Mouse (Mus musculus) lung, embryonic 16.5 days (tissue): ENCODE data around the gene Six3. TPM values are rescaled to one million over a fixed set of nuclear protein-coding genes. Genes with fewer than 3 reads are reported as not detected.

Experiments
- ATAC-seq: fragments of 200-750 bp; cut with Nextera tagmentation; 2 replicates; pipeline ENCODE4 v1.8.0; 2017; ENCODE audit warnings: low read depth, mild to moderate bottlenecking, moderate library complexity
- H3K27ac ChIP-seq: fragments of 300-500 bp; sonication (generic); 2 replicates; pipeline ENCODE4 v1.5.1; 2014; ENCODE audit warnings: mild to moderate bottlenecking, control low read depth, low read length
- H3K27me3 ChIP-seq: fragments of 300-500 bp; sonication (generic); 2 replicates; pipeline ENCODE4 v1.6.1; 2014; ENCODE audit warnings: low read depth, low read length, mixed read lengths; ENCODE audit not compliant: control insufficient read depth, insufficient read depth
- H3K36me3 ChIP-seq: fragments of 300-500 bp; sonication (generic); 2 replicates; pipeline ENCODE4 v1.6.1; 2014; ENCODE audit warnings: low read length; ENCODE audit not compliant: control insufficient read depth, insufficient read depth
- H3K4me1 ChIP-seq: fragments of 300-500 bp; sonication (generic); replicated peaks from 2 replicates; pipeline ENCODE4 v1.6.1; 2014; ENCODE audit warnings: low read length, mixed read lengths; ENCODE audit not compliant: control insufficient read depth, insufficient read depth
- H3K4me2 ChIP-seq: fragments of 300-500 bp; sonication (generic); 2 replicates; pipeline ENCODE4 v1.6.1; 2014; ENCODE audit warnings: low read depth, low read length, control low read depth
- H3K4me3 ChIP-seq: fragments of 300-500 bp; sonication (generic); 2 replicates; pipeline ENCODE4 v1.5.1; 2014; ENCODE audit warnings: mild to moderate bottlenecking, low read length, control low read depth
- H3K9ac ChIP-seq: fragments of 300-500 bp; sonication (generic); 2 replicates; pipeline ENCODE4 v1.6.1; 2014; ENCODE audit warnings: low read length, control low read depth
- H3K9me3 ChIP-seq: fragments of 300-500 bp; sonication (generic); 2 replicates; pipeline ENCODE4 v1.6.1; 2016; ENCODE audit warnings: low read length; ENCODE audit not compliant: control insufficient read depth
- WGBS: fragments of 180-500 bp; shearing (Covaris S2); extraction: QIAGEN DNeasy Blood & Tissue Kit; methylation state at CpG from one replicate; pipeline ENCODE4 v1.1.7; 2014; 5-methylcytosine and 5-hydroxymethylcytosine counted together
- polyA plus RNA-seq: library from polyadenylated mRNA; unstranded; fragments of >200 nt; fragmentation: Nextera tagmentation; extraction: Ambion mirVana; gene quantifications from 2 replicates; pipeline ENCODE4 v1.2.1, GENCODE M21; 2015

The Six3 gene
- polyA plus RNA-seq, 1 experiment from 2014 or later: not detected

- 4% methylated on average over 11 of the region's 11 CpGs for WGBS
- H3K4me3 ChIP-seq: no peak overlapping the region
- H3K9ac ChIP-seq: no peak overlapping the region
- H3K9me3 ChIP-seq: no peaks in the 10 kb centered on the region
- H3K27ac ChIP-seq: no peak overlapping the region
- H3K27me3 ChIP-seq: peaks cover 92% of the 10 kb centered on the region
- no peaks in the 10 kb centered on the region for H3K36me3 ChIP-seq
- H3K4me1 ChIP-seq: no peaks in the 10 kb centered on the region
- no peak overlapping the region for H3K4me2 ChIP-seq
- no peak for ATAC-seq
Observed at GRCm38 (mm10) chr17:85610393-85611115, 2.9 kb upstream of the Six3 start.

GRCm38 (mm10) chr17:85611521-85612515 lies 1.6 kb upstream of the Six3 start:
- ATAC-seq: no peak
- Histone ChIP-seq H3K4me2 (no peak overlapping the region), H3K27ac (no peak overlapping the region), H3K9me3 (no peaks in the 10 kb centered on the region), H3K9ac (no peak overlapping the region), H3K36me3 (no peaks in the 10 kb centered on the region), H3K4me3 (no peak overlapping the region), H3K27me3 (peaks cover 95% of the 10 kb centered on the region), H3K4me1 (no peaks in the 10 kb centered on the region)
- WGBS: 5% methylated on average over 19 of the region's 19 CpGs

GRCm38 (mm10) chr17:85612526-85613265 lies 712 bp upstream of the Six3 start:
- Histone ChIP-seq H3K4me1 (no peaks in the 10 kb centered on the region; the same call in 1 of the 2 replicates), H3K9me3 (no peaks in the 10 kb centered on the region), H3K27me3 (peaks cover 100% of the 10 kb centered on the region), H3K9ac (no peak overlapping the region), H3K36me3 (no peaks in the 10 kb centered on the region), H3K4me3 (no peak overlapping the region), H3K27ac (no peak overlapping the region), H3K4me2 (no peak overlapping the region)
- no peak for ATAC-seq
- 1% methylated on average over 31 of the region's 31 CpGs for WGBS

- no peak overlapping the region for H3K9ac ChIP-seq
- 2% methylated on average over 30 of the region's 30 CpGs for WGBS
- no peak overlapping the region for H3K27ac ChIP-seq
- peaks cover 100% of the 10 kb centered on the region for H3K27me3 ChIP-seq
- no peak overlapping the region for H3K4me2 ChIP-seq
- no peaks in the 10 kb centered on the region; the same call in 1 of the 2 replicates for H3K4me1 ChIP-seq
- no peaks in the 10 kb centered on the region for H3K9me3 ChIP-seq
- H3K4me3 ChIP-seq: no peak overlapping the region
- no peaks in the 10 kb centered on the region for H3K36me3 ChIP-seq
- ATAC-seq: no peak
Observed at GRCm38 (mm10) chr17:85614011-85614721, 758 bp downstream of the Six3 start.

- Histone ChIP-seq H3K9me3 (no peaks in the 10 kb centered on the region), H3K4me1 (no peaks in the 10 kb centered on the region; the same call in 1 of the 2 replicates), H3K4me2 (no peak overlapping the region), H3K9ac (no peak overlapping the region), H3K27ac (no peak overlapping the region), H3K36me3 (no peaks in the 10 kb centered on the region), H3K27me3 (peaks cover 100% of the 10 kb centered on the region), H3K4me3 (no peak overlapping the region)
- no peak for ATAC-seq
- 2% methylated on average over 36 of the region's 38 CpGs for WGBS
Observed at GRCm38 (mm10) chr17:85614722-85615331, 1.4 kb downstream of the Six3 start.

GRCm38 (mm10) chr17:85615586-85615985 lies 2.2 kb downstream of the Six3 start:
- Histone ChIP-seq H3K4me1 (no peaks in the 10 kb centered on the region; the same call in 1 of the 2 replicates), H3K9me3 (no peaks in the 10 kb centered on the region), H3K27me3 (peaks cover 100% of the 10 kb centered on the region), H3K9ac (no peak overlapping the region), H3K27ac (no peak overlapping the region), H3K4me2 (no peak overlapping the region), H3K4me3 (no peak overlapping the region), H3K36me3 (no peaks in the 10 kb centered on the region)
- no peak for ATAC-seq
- 3% methylated on average over 4 of the region's 4 CpGs for WGBS

GRCm38 (mm10) chr17:85616526-85617500 lies 3.4 kb downstream of the Six3 start:
- Histone ChIP-seq H3K4me3 (no peak overlapping the region), H3K4me2 (no peak overlapping the region), H3K4me1 (peaks cover 8% of the 10 kb centered on the region), H3K9ac (no peak overlapping the region), H3K27me3 (peaks cover 100% of the 10 kb centered on the region), H3K27ac (no peak overlapping the region), H3K36me3 (no peaks in the 10 kb centered on the region), H3K9me3 (no peaks in the 10 kb centered on the region)
- WGBS: under 1% methylated on average over 41 of the region's 41 CpGs
- no peak for ATAC-seq
